Mouse (Mus musculus) spleen, adult 2 months (tissue): ENCODE measurements around the gene Phc3. TPM values are rescaled to one million over a fixed set of nuclear protein-coding genes. Genes with fewer than 3 reads are reported as not detected.

Experiments used
- DNase-seq, 2 experiments: peaks; one replicate each; pipeline versions ENCODE4 v3.0.0 to v3.0.0-alpha.2; 2012 to 2021; ENCODE audit warnings: low spot score in 2 of 2, low read depth in 1 of 2
- H3K27ac ChIP-seq: fragments of 200-500 bp; 2 replicates; pipeline ENCODE4 v1.5.1; 2012; ENCODE audit warnings: low read length, inconsistent platforms; ENCODE audit not compliant: insufficient read depth
- H3K27me3 ChIP-seq: fragments of 200-500 bp; 2 replicates; pipeline ENCODE4 v1.6.1; 2012; ENCODE audit warnings: mild to moderate bottlenecking, moderate library complexity, low read length, inconsistent platforms; ENCODE audit not compliant: control insufficient read depth, insufficient read depth
- H3K36me3 ChIP-seq: fragments of 200-500 bp; 2 replicates; pipeline ENCODE4 v1.6.1; 2012; ENCODE audit warnings: mild to moderate bottlenecking, low read length, inconsistent platforms; ENCODE audit not compliant: control insufficient read depth, insufficient read depth
- H3K4me1 ChIP-seq: fragments of 200-500 bp; 2 replicates; pipeline ENCODE4 v1.6.1; 2011; ENCODE audit warnings: inconsistent platforms; ENCODE audit not compliant: control insufficient read depth, insufficient read depth, insufficient read length
- H3K4me3 ChIP-seq: fragments of 200-500 bp; 2 replicates; pipeline ENCODE4 v1.5.1; 2011; ENCODE audit warnings: mild to moderate bottlenecking, inconsistent platforms; ENCODE audit not compliant: insufficient read depth, insufficient read length; ENCODE audit errors: extremely low read depth
- CTCF ChIP-seq: fragments of 200-500 bp; IDR thresholded peaks from 2 replicates; pipeline ENCODE4 v1.5.1; 2011; ENCODE audit warnings: mild to moderate bottlenecking, inconsistent platforms; ENCODE audit not compliant: insufficient read depth, insufficient read length, insufficient replicate concordance; ENCODE audit errors: extremely low read depth
- POLR2A ChIP-seq: fragments of 200-500 bp; IDR thresholded peaks from 2 replicates; pipeline ENCODE4 v1.6.1; 2011; ENCODE audit warnings: low read depth, low read length, inconsistent platforms
- WGBS: fragments of 180-500 bp; shearing (Covaris S2); methylation state at CpG from one replicate; pipeline ENCODE4 v1.1.7; 2018; 5-methylcytosine and 5-hydroxymethylcytosine counted together
- polyA plus RNA-seq: library from polyadenylated mRNA; depleted of rRNA; stranded (reverse); fragments of >200 nt; gene quantifications from 2 replicates; pipeline ENCODE4 v1.2.3, GENCODE M21; 2012; rRNA removed

Gene Phc3
- polyA plus RNA-seq, result 27.0 and 31.2 TPM in 2 replicates

DNA sequence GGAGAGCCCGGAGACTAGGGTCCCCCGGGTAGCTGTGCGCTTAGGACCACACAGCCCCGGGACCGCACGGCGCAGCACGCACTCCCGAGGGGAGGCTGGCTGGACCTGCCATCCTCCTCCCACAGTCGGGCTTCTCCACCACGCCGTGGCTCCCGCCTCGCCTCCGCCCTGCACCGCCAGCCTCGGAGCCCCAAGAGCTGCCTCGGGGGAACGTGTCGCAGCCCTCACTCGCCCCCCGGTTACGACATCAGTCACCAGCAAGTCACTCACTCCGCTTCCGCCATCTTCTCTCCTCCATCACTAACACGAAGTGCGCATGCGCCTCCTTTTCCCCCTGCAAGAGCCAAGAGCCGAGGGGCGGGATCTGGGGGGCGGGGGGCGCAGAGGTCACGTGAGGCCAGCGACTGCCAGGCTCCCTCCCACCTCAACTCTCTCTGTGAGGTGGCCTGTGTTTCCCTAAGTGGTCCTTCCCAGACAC is at the start of gene Phc3:
Phc3 (minus strand) TSS at position 312 of the 478 bp plus-strand sequence.
- peak; percentile 87 to 89 for DNase-seq

GRCm38 (mm10) chr3:31017652-31018051 is 48.4 kb upstream of the Phc3 start:
- DNase-seq, result no peak
- Histone ChIP-seq H3K27ac (no peak overlapping the region), H3K27me3 (no peaks in the 10 kb centered on the region), H3K4me1 (peaks cover 4% of the 10 kb centered on the region; the same call in 1 of the 2 replicates), H3K36me3 (no peaks in the 10 kb centered on the region; the same call in 1 of the 2 replicates), H3K4me3 (no peak overlapping the region)
- TF ChIP-seq CTCF, result no peak
- no peak for TF ChIP-seq POLR2A
- WGBS, result 73% methylated on average over 4 of the region's 4 CpGs

More for the DNA sequence above, at the start of gene Phc3:
- Histone ChIP-seq H3K27me3 (no peaks in the 10 kb centered on the region), H3K27ac (peak within 1 kb of the TSS; percentile 89), H3K36me3 (peaks cover 3% of the 10 kb centered on the region), H3K4me3 (peak within 1 kb of the TSS; percentile 99), H3K4me1 (peaks cover 4% of the 10 kb centered on the region)
- under 1% methylated on average over 34 of the region's 34 CpGs for whole genome bisulfite sequencing
- TF ChIP-seq POLR2A (peak; percentile 63), CTCF (no peak)

DNA sequence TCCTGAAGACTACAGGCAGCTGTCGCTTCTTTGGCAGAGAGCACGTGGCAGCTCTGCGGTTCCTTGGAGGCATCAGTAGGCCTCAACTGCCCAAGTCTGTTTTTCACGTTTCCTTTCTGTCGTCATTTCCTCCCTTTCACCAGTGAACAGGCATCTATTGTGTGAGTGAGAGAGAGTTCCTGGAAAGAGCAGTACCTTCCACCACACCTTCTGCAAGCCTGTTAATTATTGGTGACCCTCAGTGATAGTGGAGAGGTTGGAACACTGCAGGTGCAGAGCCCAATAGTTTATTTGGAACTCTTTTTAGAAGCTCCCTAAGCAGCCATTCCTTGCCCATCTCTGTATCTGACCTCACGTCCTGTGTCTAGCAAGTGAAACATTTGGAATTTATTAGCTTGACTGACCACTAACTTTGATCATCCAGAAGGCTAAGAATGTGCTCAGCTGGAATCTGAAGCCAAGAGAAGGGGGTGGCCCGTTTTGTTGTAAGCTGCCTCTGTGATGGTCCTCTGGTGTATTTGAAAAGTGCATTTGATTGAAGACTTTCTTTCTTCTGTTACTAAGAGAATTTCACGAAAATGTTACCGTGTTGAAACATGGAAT is 47.5 kb upstream of the Phc3 start:
- Histone ChIP-seq H3K4me3 (no peak overlapping the region), H3K27me3 (no peaks in the 10 kb centered on the region), H3K27ac (no peak overlapping the region), H3K4me1 (peaks cover 4% of the 10 kb centered on the region; the same call in 1 of the 2 replicates), H3K36me3 (no peaks in the 10 kb centered on the region; the same call in 1 of the 2 replicates)
- DNase-seq, result no peak
- TF ChIP-seq POLR2A (no peak), CTCF (no peak)
- WGBS, result 69% methylated on average over 9 of the region's 9 CpGs

- no peak overlapping the region for H3K4me3 ChIP-seq
- H3K27me3 ChIP-seq, result no peaks in the 10 kb centered on the region
- peaks cover 4% of the 10 kb centered on the region; the same call in 1 of the 2 replicates for H3K4me1 ChIP-seq
- H3K27ac ChIP-seq, result no peak overlapping the region
- no peaks in the 10 kb centered on the region; the same call in 1 of the 2 replicates for H3K36me3 ChIP-seq
- TF ChIP-seq CTCF (no peak), POLR2A (no peak)
- WGBS, result 89% methylated on average over 10 of the region's 10 CpGs
- no peak for DNase-seq
Observed at GRCm38 (mm10) chr3:31015682-31016443, 46.6 kb upstream of the Phc3 start.

GRCm38 (mm10) chr3:31014374-31014773 is 45.2 kb upstream of the Phc3 start:
- WGBS, result 84% methylated on average over 2 of the region's 2 CpGs
- DNase-seq, result no peak

DNA sequence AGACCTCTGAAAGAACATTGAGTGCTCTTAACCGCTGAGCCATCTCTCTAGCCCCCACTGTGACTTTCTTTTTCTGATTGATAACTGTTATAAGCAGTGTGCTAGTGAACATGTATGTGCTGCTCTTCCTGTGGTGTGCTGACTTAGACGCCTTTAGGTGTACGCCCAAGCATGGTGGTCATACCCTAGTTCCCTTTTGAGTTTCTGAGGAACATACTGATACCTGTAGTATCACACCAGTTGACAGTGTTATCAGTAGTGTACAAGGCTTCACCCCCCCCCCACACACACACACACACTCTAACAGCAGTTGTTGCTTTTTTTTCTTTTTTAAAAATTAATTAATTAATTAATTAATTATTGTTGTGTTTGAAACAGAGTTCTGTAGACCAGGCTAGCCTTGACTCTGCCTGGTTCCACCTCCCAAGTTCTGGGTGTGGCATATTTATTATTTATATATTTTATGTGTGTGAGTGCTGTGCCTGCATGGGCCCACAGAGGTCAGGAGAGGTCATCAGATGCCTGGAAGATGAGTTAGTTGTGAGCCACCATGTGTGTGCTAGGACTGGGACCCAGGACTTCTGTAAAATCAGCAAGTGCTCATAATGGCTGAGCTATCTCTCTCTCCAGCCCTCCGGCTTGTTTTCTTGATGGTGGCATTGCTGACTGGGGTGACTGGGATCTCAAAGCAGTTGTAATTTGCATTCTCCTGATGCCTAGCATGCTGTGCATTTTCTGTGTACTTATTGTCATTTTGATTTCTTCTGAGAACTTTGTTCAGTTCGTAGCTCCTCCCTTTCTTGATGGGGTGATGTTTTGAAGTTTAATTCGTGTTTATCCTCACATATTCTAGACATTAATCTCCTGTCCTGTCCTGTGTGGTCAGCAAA is 35.4 kb upstream of the Phc3 start:
- no peak for TF ChIP-seq POLR2A
- Histone ChIP-seq H3K27me3 (no peaks in the 10 kb centered on the region), H3K27ac (no peak overlapping the region), H3K4me1 (peaks cover 8% of the 10 kb centered on the region; the same call in 1 of the 2 replicates), H3K36me3 (no peaks in the 10 kb centered on the region), H3K4me3 (no peak overlapping the region)
- WGBS, result 87% methylated on average over 6 of the region's 6 CpGs
- no peak for DNase-seq

More at GRCm38 (mm10) chr3:31014374-31014773, 45.2 kb upstream of the Phc3 start:
- H3K4me3 ChIP-seq, result no peak overlapping the region
- no peak overlapping the region for H3K27ac ChIP-seq
- TF ChIP-seq POLR2A, result no peak
- TF ChIP-seq CTCF, result no peak
- H3K4me1 ChIP-seq, result peaks cover 4% of the 10 kb centered on the region; the same call in 1 of the 2 replicates
- no peaks in the 10 kb centered on the region for H3K27me3 ChIP-seq
- no peaks in the 10 kb centered on the region; the same call in 1 of the 2 replicates for H3K36me3 ChIP-seq
